Mouse (Mus musculus): ENCODE measurements at regions not wholly inside any gene's neighbourhood (a gene's known extent, or its start where the extent isn't known, plus 50 kb on each side); places are given as distances from the start of the nearest gene placed in this dataset.

DNA sequence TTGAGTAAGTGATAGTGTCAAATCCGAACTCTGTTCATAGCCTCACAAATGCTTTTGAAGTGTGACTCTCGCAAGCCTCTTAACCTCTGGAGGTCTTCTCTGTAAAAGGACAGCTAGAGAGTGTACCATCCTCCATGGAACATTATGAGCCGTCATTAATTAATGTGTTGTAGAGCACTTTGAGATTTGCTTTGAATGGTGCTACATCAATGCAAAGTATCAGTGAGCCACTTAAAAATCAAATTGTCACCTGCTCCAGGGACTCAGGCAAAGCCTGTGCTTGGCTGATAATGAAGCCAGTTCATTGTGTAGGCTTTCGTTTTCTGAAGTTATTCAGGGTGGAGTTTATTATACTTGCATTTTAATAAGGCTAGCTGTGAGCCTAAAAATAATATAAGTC is 801.8 kb upstream of the B3galt2 start:
- no peaks in the 10 kb centered on the region for H3K4me1 ChIP-seq (ENCODE audit: insufficient read depth, low read length)
- 56% methylated on average over 4 of the region's 4 CpGs for WGBS
- no peak for DNase-seq (ENCODE audit: low spot score)
- H3K4me3 ChIP-seq (ENCODE audit: low read depth, low read length): no peak overlapping the region
- H3K36me3 ChIP-seq (ENCODE audit: insufficient read depth, low read length): no peaks in the 10 kb centered on the region
- ATAC-seq (ENCODE audit: low FRiP score): no peak
- no peaks in the 10 kb centered on the region for H3K9me3 ChIP-seq (ENCODE audit: low read length)
- no peak overlapping the region for H3K4me2 ChIP-seq (ENCODE audit: low read depth, low read length, poor library complexity, severe bottlenecking)
- TF ChIP-seq CTCF (IDR thresholded peaks at IDR 0.05): no peak
- no peak overlapping the region for H3K27ac ChIP-seq (ENCODE audit: low read depth, low read length)
- no peaks in the 10 kb centered on the region for H3K27me3 ChIP-seq (ENCODE audit: insufficient read depth, low read length)
- H3K9ac ChIP-seq (replicated peaks; ENCODE audit: low read length, poor library complexity, severe bottlenecking): no peak overlapping the region

GRCm38 (mm10) chr1:142867024-142867700 is 773.3 kb upstream of the B3galt2 start:
- Histone ChIP-seq H3K36me3 (ENCODE audit: insufficient read depth, low read length) (no peaks in the 10 kb centered on the region), H3K27ac (ENCODE audit: low read depth, low read length) (no peak overlapping the region), H3K4me1 (ENCODE audit: insufficient read depth, low read length) (no peaks in the 10 kb centered on the region), H3K4me3 (ENCODE audit: low read depth, low read length) (no peak overlapping the region), H3K27me3 (ENCODE audit: insufficient read depth, low read length) (no peaks in the 10 kb centered on the region), H3K4me2 (ENCODE audit: low read depth, low read length, poor library complexity, severe bottlenecking) (no peak overlapping the region), H3K9ac (replicated peaks; ENCODE audit: low read length, poor library complexity, severe bottlenecking) (no peak overlapping the region), H3K9me3 (ENCODE audit: low read length) (no peaks in the 10 kb centered on the region)
- no peak for TF ChIP-seq CTCF (IDR thresholded peaks at IDR 0.05)
- DNase-seq (ENCODE audit: low spot score) (no peak), ATAC-seq (ENCODE audit: low FRiP score) (no peak)
- WGBS: 83% methylated on average over 4 of the region's 4 CpGs

DNA sequence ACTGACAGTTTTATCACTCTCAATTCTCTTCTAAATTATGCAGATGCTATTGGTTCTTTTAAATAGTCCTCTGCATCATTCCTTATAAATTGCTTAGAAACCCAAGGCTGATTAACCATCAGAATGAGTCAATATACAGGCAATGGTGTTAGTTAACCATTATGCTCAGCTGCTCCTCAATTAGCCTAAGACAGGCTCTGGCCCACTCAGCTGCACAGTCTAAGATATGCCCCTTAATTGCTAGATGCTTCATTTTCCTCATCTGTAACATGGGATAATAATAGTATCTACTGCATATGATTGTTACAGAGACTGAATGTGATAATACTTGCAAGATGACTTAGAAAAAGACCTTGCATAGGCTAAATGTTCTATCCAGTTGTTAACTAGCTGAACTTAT is 748.6 kb upstream of the B3galt2 start:
- Histone ChIP-seq H3K9ac (replicated peaks; ENCODE audit: low read length, poor library complexity, severe bottlenecking) (no peak overlapping the region), H3K36me3 (ENCODE audit: insufficient read depth, low read length) (no peaks in the 10 kb centered on the region), H3K9me3 (ENCODE audit: low read length) (no peaks in the 10 kb centered on the region), H3K27me3 (ENCODE audit: insufficient read depth, low read length) (no peaks in the 10 kb centered on the region), H3K4me1 (ENCODE audit: insufficient read depth, low read length) (no peaks in the 10 kb centered on the region), H3K4me2 (ENCODE audit: low read depth, low read length, poor library complexity, severe bottlenecking) (no peak overlapping the region), H3K4me3 (ENCODE audit: low read depth, low read length) (no peak overlapping the region), H3K27ac (ENCODE audit: low read depth, low read length) (no peak overlapping the region)
- ATAC-seq (ENCODE audit: low FRiP score) (no peak), DNase-seq (ENCODE audit: low spot score) (no peak)
- no peak for TF ChIP-seq CTCF (IDR thresholded peaks at IDR 0.05)

DNA sequence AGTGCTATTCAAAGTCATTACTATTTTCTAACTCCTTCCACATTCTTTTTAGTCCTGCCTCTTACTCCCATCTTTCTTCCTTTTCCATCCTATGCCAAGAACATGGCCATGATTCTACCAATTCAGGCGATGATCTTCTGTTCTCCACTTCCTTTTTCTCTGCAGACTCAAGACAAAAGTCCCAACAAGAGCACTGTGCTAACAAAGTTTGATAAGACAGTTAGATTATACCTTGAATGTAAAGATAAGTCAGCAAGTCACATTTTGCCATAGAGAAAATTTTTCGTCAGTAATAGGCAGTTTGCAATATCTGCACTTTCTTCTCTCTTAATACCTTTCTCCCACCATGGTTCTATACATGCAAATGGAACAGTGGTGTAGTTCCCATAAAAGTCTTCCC is 747.3 kb upstream of the B3galt2 start:
- Histone ChIP-seq H3K9ac (replicated peaks; ENCODE audit: low read length, poor library complexity, severe bottlenecking) (no peak overlapping the region), H3K9me3 (ENCODE audit: low read length) (no peaks in the 10 kb centered on the region), H3K4me2 (ENCODE audit: low read depth, low read length, poor library complexity, severe bottlenecking) (no peak overlapping the region), H3K27me3 (ENCODE audit: insufficient read depth, low read length) (no peaks in the 10 kb centered on the region), H3K4me1 (ENCODE audit: insufficient read depth, low read length) (no peaks in the 10 kb centered on the region), H3K27ac (ENCODE audit: low read depth, low read length) (no peak overlapping the region), H3K4me3 (ENCODE audit: low read depth, low read length) (no peak overlapping the region), H3K36me3 (ENCODE audit: insufficient read depth, low read length) (no peaks in the 10 kb centered on the region)
- ATAC-seq (ENCODE audit: low FRiP score) (no peak), DNase-seq (ENCODE audit: low spot score) (no peak)
- no peak for TF ChIP-seq CTCF (IDR thresholded peaks at IDR 0.05)
- WGBS: 89% methylated on average over 2 of the region's 2 CpGs

- no peak overlapping the region for H3K9ac ChIP-seq (replicated peaks; ENCODE audit: low read length, poor library complexity, severe bottlenecking)
- no peak overlapping the region for H3K27ac ChIP-seq (ENCODE audit: low read depth, low read length)
- no peak for ATAC-seq (ENCODE audit: low FRiP score)
- no peak for TF ChIP-seq CTCF (IDR thresholded peaks at IDR 0.05)
- H3K9me3 ChIP-seq (ENCODE audit: low read length): no peaks in the 10 kb centered on the region
- no peaks in the 10 kb centered on the region for H3K27me3 ChIP-seq (ENCODE audit: insufficient read depth, low read length)
- H3K4me1 ChIP-seq (ENCODE audit: insufficient read depth, low read length): no peaks in the 10 kb centered on the region
- H3K36me3 ChIP-seq (ENCODE audit: insufficient read depth, low read length): no peaks in the 10 kb centered on the region
- H3K4me2 ChIP-seq (ENCODE audit: low read depth, low read length, poor library complexity, severe bottlenecking): no peak overlapping the region
- DNase-seq (ENCODE audit: low spot score): no peak
- no peak overlapping the region for H3K4me3 ChIP-seq (ENCODE audit: low read depth, low read length)
Measured at GRCm38 (mm10) chr1:142894145-142894544, 746.3 kb upstream of the B3galt2 start.

DNA sequence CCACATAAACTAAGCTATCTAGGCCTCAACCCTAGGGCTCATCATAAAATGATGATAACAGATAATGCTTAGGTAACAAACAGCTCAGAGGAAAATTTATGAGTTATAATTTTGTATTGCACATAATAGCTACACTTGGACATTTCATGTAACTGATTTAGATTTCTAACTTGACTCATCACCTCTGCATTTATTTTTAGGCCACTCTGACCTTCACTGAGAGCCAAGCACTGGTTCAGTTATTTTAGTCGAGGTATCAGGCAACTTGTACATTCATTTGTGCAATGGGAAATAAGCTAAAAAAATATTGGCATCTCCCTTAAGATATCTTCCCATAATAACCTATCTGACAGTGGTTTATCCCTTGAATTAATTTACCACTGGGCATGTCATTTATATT is 745.4 kb upstream of the B3galt2 start:
- no peak for ATAC-seq (ENCODE audit: low FRiP score)
- WGBS: 72% methylated on average over 1 of the region's 1 CpGs
- Histone ChIP-seq H3K9me3 (ENCODE audit: low read length) (no peaks in the 10 kb centered on the region), H3K4me2 (ENCODE audit: low read depth, low read length, poor library complexity, severe bottlenecking) (no peak overlapping the region), H3K36me3 (ENCODE audit: insufficient read depth, low read length) (no peaks in the 10 kb centered on the region), H3K4me1 (ENCODE audit: insufficient read depth, low read length) (no peaks in the 10 kb centered on the region), H3K9ac (replicated peaks; ENCODE audit: low read length, poor library complexity, severe bottlenecking) (no peak overlapping the region), H3K27ac (ENCODE audit: low read depth, low read length) (no peak overlapping the region), H3K4me3 (ENCODE audit: low read depth, low read length) (no peak overlapping the region), H3K27me3 (ENCODE audit: insufficient read depth, low read length) (no peaks in the 10 kb centered on the region)
- DNase-seq (ENCODE audit: low spot score): no peak
- TF ChIP-seq CTCF (IDR thresholded peaks at IDR 0.05): no peak
